Mouse (Mus musculus) A20 (cell line): ENCODE measurements around the gene Ank.
A peak's percentile ranks its signal among the peaks of the same experiment; 100 is the strongest.

ENCODE experiments used
- DNase-seq: peaks from one replicate; pipeline ENCODE4 v3.0.0-alpha.2; 2011; ENCODE audit warnings: low read depth, low spot score

Gene Ank

GRCm38 (mm10) chr15:27536771-27537170 lies 70.3 kb downstream of the Ank start:
- no peak for DNase-seq

GRCm38 (mm10) chr15:27537519-27538223 lies 71.2 kb downstream of the Ank start:
- DNase-seq: no peak

- no peak for DNase-seq
These were observed 73.3 kb downstream of the Ank start for GRCm38 (mm10) chr15:27539745-27540144.

GRCm38 (mm10) chr15:27545203-27545602 lies 78.7 kb downstream of the Ank start:
- DNase-seq: no peak

- DNase-seq: no peak
These were observed 81.6 kb downstream of the Ank start for GRCm38 (mm10) chr15:27548110-27548509.

- peak; percentile 24 for DNase-seq
These were observed 82.6 kb downstream of the Ank start for GRCm38 (mm10) chr15:27549071-27549470.

GRCm38 (mm10) chr15:27549878-27550277 lies 83.4 kb downstream of the Ank start:
- no peak for DNase-seq

- peak; percentile 75 for DNase-seq
These were observed 84.0 kb downstream of the Ank start for GRCm38 (mm10) chr15:27550358-27550992.

- DNase-seq: peak; percentile 74
These were observed 84.9 kb downstream of the Ank start for GRCm38 (mm10) chr15:27551117-27552114.

- peak; percentile 14 for DNase-seq
These were observed 85.7 kb downstream of the Ank start for GRCm38 (mm10) chr15:27552129-27552700.

GRCm38 (mm10) chr15:27553554-27553953 lies 87.1 kb downstream of the Ank start:
- no peak for DNase-seq

- DNase-seq: no peak
These were observed 92.1 kb downstream of the Ank start for GRCm38 (mm10) chr15:27558456-27559147.

GRCm38 (mm10) chr15:27560315-27560714 lies 93.8 kb downstream of the Ank start:
- no peak for DNase-seq

- no peak for DNase-seq
These were observed 97.9 kb downstream of the Ank start for GRCm38 (mm10) chr15:27564106-27565100.

GRCm38 (mm10) chr15:27565626-27566185 lies 99.2 kb downstream of the Ank start:
- DNase-seq: no peak

GRCm38 (mm10) chr15:27567356-27567755 lies 100.9 kb downstream of the Ank start:
- DNase-seq: no peak

GRCm38 (mm10) chr15:27568371-27568770 lies 101.9 kb downstream of the Ank start:
- DNase-seq: no peak

- DNase-seq: no peak
These were observed 103.4 kb downstream of the Ank start for GRCm38 (mm10) chr15:27569924-27570323.

- DNase-seq: no peak
These were observed 103.9 kb downstream of the Ank start for GRCm38 (mm10) chr15:27570385-27570784.

- no peak for DNase-seq
These were observed 104.7 kb downstream of the Ank start for GRCm38 (mm10) chr15:27571179-27571578.
